Mouse (Mus musculus) stomach, postnatal 0 days (tissue): Measurements from ENCODE around the gene Wars2.

ENCODE experiments used
- CTCF ChIP-seq: IDR thresholded peaks from 2 replicates; pipeline ENCODE4 v1.5.1; 2016; ENCODE audit warnings: antibody characterized with exemption, low read depth, mild to moderate bottlenecking, moderate library complexity
- EP300 ChIP-seq: optimal IDR thresholded peaks from 2 replicates; pipeline ENCODE3; 2016; ENCODE audit warnings: antibody characterized with exemption

GRCm38 (mm10) chr3:99160016-99160415 is 19.1 kb downstream of the Wars2 start:
- no peak for TF ChIP-seq EP300
- no peak for TF ChIP-seq CTCF
